Mouse (Mus musculus) adrenal gland, postnatal 4 days (tissue): ENCODE measurements at regions not wholly inside any gene's neighbourhood (a gene's known extent, or its start where the extent isn't known, plus 50 kb on each side); places are given as distances from the start of the nearest gene placed in this dataset. TPM values are rescaled to one million over a fixed set of nuclear protein-coding genes. Genes with fewer than 3 reads are reported as not detected.

Source experiments
- microRNA-seq: library from miRNA; unstranded; fragments of <30 nt; microRNA quantifications from one replicate; pipeline ENCODE4 v1.2.0, GENCODE M21; 2021

Small RNAs in the stretch of these regions (microRNA-seq; reads per million reads assigned to microRNA genes)
- not detected for gene Gm26259
